Mouse (Mus musculus) heart, embryonic 16.5 days (tissue): Measurements from ENCODE around the gene Ppp1r9b. TPM values are rescaled to one million over a fixed set of nuclear protein-coding genes. Genes with fewer than 3 reads are reported as not detected.

Experiments used
- ATAC-seq: fragments of 200-750 bp; cut with Nextera tagmentation; replicated peaks from 2 replicates; pipeline ENCODE4 v1.8.0; 2017; ENCODE audit warnings: moderate number of reproducible peaks; ENCODE audit not compliant: insufficient read depth, low FRiP score; ENCODE audit errors: extremely low read depth
- H3K27ac ChIP-seq: fragments of 300-500 bp; sonication (generic); 2 replicates; pipeline ENCODE4 v1.5.1; 2014; ENCODE audit warnings: mild to moderate bottlenecking, low read length, control low read depth, moderate library complexity
- H3K27me3 ChIP-seq: fragments of 300-500 bp; sonication (generic); 2 replicates; pipeline ENCODE4 v1.6.1; 2014; ENCODE audit warnings: low read length, mixed read lengths; ENCODE audit not compliant: control insufficient read depth, insufficient read depth
- H3K36me3 ChIP-seq: fragments of 300-500 bp; sonication (generic); 2 replicates; pipeline ENCODE4 v1.6.1; 2014; ENCODE audit not compliant: control insufficient read depth, insufficient read depth
- H3K4me1 ChIP-seq: fragments of 300-500 bp; sonication (generic); 2 replicates; pipeline ENCODE4 v1.6.1; 2014; ENCODE audit warnings: low read length, mixed read lengths; ENCODE audit not compliant: control insufficient read depth, insufficient read depth
- H3K4me2 ChIP-seq: fragments of 300-500 bp; sonication (generic); 2 replicates; pipeline ENCODE4 v1.6.1; 2014; ENCODE audit warnings: low read depth, mild to moderate bottlenecking, control low read depth, low read length
- H3K4me3 ChIP-seq: fragments of 300-500 bp; sonication (generic); 2 replicates; pipeline ENCODE4 v1.5.1; 2014; ENCODE audit warnings: mild to moderate bottlenecking, control low read depth, low read length
- H3K9ac ChIP-seq: fragments of 300-500 bp; sonication (generic); 2 replicates; pipeline ENCODE4 v1.6.1; 2014; ENCODE audit warnings: low read length, control low read depth
- H3K9me3 ChIP-seq: fragments of 300-500 bp; sonication (generic); replicated peaks from 2 replicates; pipeline ENCODE4 v1.6.1; 2016; ENCODE audit warnings: low read length; ENCODE audit not compliant: control insufficient read depth
- WGBS: fragments of 180-500 bp; shearing (Covaris S2); extraction: QIAGEN DNeasy Blood & Tissue Kit; methylation state at CpG from one replicate; pipeline ENCODE4 v1.1.7; 2014; 5-methylcytosine and 5-hydroxymethylcytosine counted together
- polyA plus RNA-seq: library from polyadenylated mRNA; unstranded; fragments of >200 nt; fragmentation: Nextera tagmentation; extraction: Ambion mirVana; gene quantifications from 2 replicates; pipeline ENCODE4 v1.2.1, GENCODE M21; 2015

The Ppp1r9b gene
- polyA plus RNA-seq, 1 experiment from 2014 or later, result 5.8 TPM

GRCm38 (mm10) chr11:94971895-94972615 lies 18.8 kb upstream of the Ppp1r9b start:
- Histone ChIP-seq H3K36me3 (no peaks in the 10 kb centered on the region), H3K4me1 (peaks cover 25% of the 10 kb centered on the region), H3K9me3 (no peaks in the 10 kb centered on the region), H3K9ac (peak overlapping the region; percentile 73), H3K27ac (no peak overlapping the region), H3K4me3 (peak overlapping the region; percentile 49), H3K4me2 (peak overlapping the region; percentile 53), H3K27me3 (no peaks in the 10 kb centered on the region)
- ATAC-seq, result no peak
- 65% methylated on average over 16 of the region's 16 CpGs for WGBS

- Histone ChIP-seq H3K9ac (peak overlapping the region; percentile 73), H3K4me1 (peaks cover 26% of the 10 kb centered on the region)
- WGBS, result 26% methylated on average over 5 of the region's 5 CpGs
These were observed 17.9 kb upstream of the Ppp1r9b start for GRCm38 (mm10) chr11:94972887-94973286.

GRCm38 (mm10) chr11:94973313-94973712 lies 17.5 kb upstream of the Ppp1r9b start:
- Histone ChIP-seq H3K4me2 (peak overlapping the region; percentile 53), H3K4me3 (peak overlapping the region; percentile 49), H3K27me3 (no peaks in the 10 kb centered on the region), H3K9ac (peak overlapping the region; percentile 73), H3K36me3 (no peaks in the 10 kb centered on the region), H3K4me1 (peaks cover 31% of the 10 kb centered on the region), H3K9me3 (no peaks in the 10 kb centered on the region), H3K27ac (peak overlapping the region; percentile 82)
- WGBS, result 32% methylated on average over 4 of the region's 4 CpGs
- ATAC-seq, result peak; percentile 71; the same call in 1 of the 2 replicates

More at GRCm38 (mm10) chr11:94972887-94973286, 17.9 kb upstream of the Ppp1r9b start:
- H3K27ac ChIP-seq, result peak overlapping the region; percentile 82
- H3K9me3 ChIP-seq, result no peaks in the 10 kb centered on the region
- peak; percentile 25; the same call in 1 of the 2 replicates for ATAC-seq
- no peaks in the 10 kb centered on the region for H3K36me3 ChIP-seq
- H3K27me3 ChIP-seq, result no peaks in the 10 kb centered on the region
- H3K4me3 ChIP-seq, result peak overlapping the region; percentile 49
- H3K4me2 ChIP-seq, result peak overlapping the region; percentile 53

GRCm38 (mm10) chr11:94974951-94975350 lies 15.9 kb upstream of the Ppp1r9b start:
- ATAC-seq, result no peak

GRCm38 (mm10) chr11:94976199-94976598 lies 14.6 kb upstream of the Ppp1r9b start, which contains the start of gene Sgca:
Sgca (minus strand) TSS chr11:94976327.
- H3K27ac ChIP-seq, result peak within 1 kb of the TSS; percentile 77
- H3K9ac ChIP-seq, result peak within 1 kb of the TSS; percentile 53
- H3K4me1 ChIP-seq, result peaks cover 33% of the 10 kb centered on the region
- no peaks in the 10 kb centered on the region for H3K36me3 ChIP-seq
- no peak for ATAC-seq
- H3K9me3 ChIP-seq, result no peaks in the 10 kb centered on the region
- 34% methylated on average over 5 of the region's 5 CpGs for WGBS
- H3K4me2 ChIP-seq, result peak within 1 kb of the TSS; percentile 24; the same call in 1 of the 2 replicates
- H3K27me3 ChIP-seq, result no peaks in the 10 kb centered on the region
- H3K4me3 ChIP-seq, result no peak within 1 kb of the TSS

More at GRCm38 (mm10) chr11:94974951-94975350, 15.9 kb upstream of the Ppp1r9b start:
- H3K9ac ChIP-seq, result no peak overlapping the region; the same call in 1 of the 2 replicates
- H3K9me3 ChIP-seq, result no peaks in the 10 kb centered on the region
- H3K4me3 ChIP-seq, result no peak overlapping the region
- no peaks in the 10 kb centered on the region for H3K27me3 ChIP-seq
- peak overlapping the region; percentile 77 for H3K27ac ChIP-seq
- H3K36me3 ChIP-seq, result no peaks in the 10 kb centered on the region
- H3K4me1 ChIP-seq, result peaks cover 35% of the 10 kb centered on the region
- 38% methylated on average over 2 of the region's 2 CpGs for WGBS
- no peak overlapping the region for H3K4me2 ChIP-seq

- H3K36me3 ChIP-seq, result no peaks in the 10 kb centered on the region
- 37% methylated on average over 9 of the region's 9 CpGs for WGBS
- peak overlapping the region; percentile 26; the same call in 1 of the 2 replicates for H3K27ac ChIP-seq
- no peak for ATAC-seq
- H3K27me3 ChIP-seq, result no peaks in the 10 kb centered on the region
- H3K9ac ChIP-seq, result 0 out of 2 replicates have a peak overlapping the region, but pooled peaks have one; percentile 11
- peaks cover 33% of the 10 kb centered on the region for H3K4me1 ChIP-seq
- H3K4me2 ChIP-seq, result peak overlapping the region; percentile 59
- H3K9me3 ChIP-seq, result no peaks in the 10 kb centered on the region
- H3K4me3 ChIP-seq, result no peak overlapping the region
These were observed 12.5 kb upstream of the Ppp1r9b start for GRCm38 (mm10) chr11:94978178-94978915.

- Histone ChIP-seq H3K9me3 (no peaks in the 10 kb centered on the region), H3K27me3 (no peaks in the 10 kb centered on the region), H3K36me3 (no peaks in the 10 kb centered on the region), H3K4me2 (peak overlapping the region; percentile 59), H3K9ac (peak overlapping the region; percentile 11; the same call in 1 of the 2 replicates), H3K4me1 (peaks cover 29% of the 10 kb centered on the region), H3K27ac (peak overlapping the region; percentile 1; the same call in 1 of the 2 replicates), H3K4me3 (peak overlapping the region; percentile 33)
- peak; percentile 90 for ATAC-seq
- under 1% methylated on average over 20 of the region's 20 CpGs for whole genome bisulfite sequencing
These were observed 11.9 kb upstream of the Ppp1r9b start for GRCm38 (mm10) chr11:94978947-94979346.

- Histone ChIP-seq H3K9me3 (no peaks in the 10 kb centered on the region), H3K9ac (peak overlapping the region; percentile 6; the same call in 1 of the 2 replicates), H3K4me1 (peaks cover 28% of the 10 kb centered on the region), H3K4me3 (peak overlapping the region; percentile 33; the same call in 1 of the 2 replicates), H3K36me3 (no peaks in the 10 kb centered on the region), H3K27ac (peak overlapping the region; percentile 1; the same call in 1 of the 2 replicates), H3K4me2 (peak overlapping the region; percentile 59), H3K27me3 (no peaks in the 10 kb centered on the region)
- WGBS, result 74% methylated on average over 11 of the region's 11 CpGs
- no peak for ATAC-seq
These were observed 11.2 kb upstream of the Ppp1r9b start for GRCm38 (mm10) chr11:94979462-94980179.
